Mouse (Mus musculus) MEL (cell line): ENCODE measurements around the gene Pinlyp. TPM values are rescaled to one million over a fixed set of nuclear protein-coding genes. Genes with fewer than 3 reads are reported as not detected.
A peak's percentile ranks its signal among the peaks of the same experiment; 100 is the strongest.

Source experiments
- DNase-seq: peaks from one replicate; pipeline ENCODE4 v3.0.0; 2011; ENCODE audit warnings: low read depth, low spot score
- H3K27ac ChIP-seq: 2 replicates; pipeline ENCODE4 v1.5.1; 2012; ENCODE audit warnings: low read depth, mild to moderate bottlenecking, control low read depth, low read length, moderate library complexity; ENCODE audit not compliant: control insufficient read depth
- H3K27me3 ChIP-seq, 2 experiments: fragments of 150-350 bp in 1 of 2; sonication (generic) in 1 of 2; 2 replicates each; pipeline ENCODE4 v1.6.1; 2012; ENCODE audit warnings: low read length in 2 of 2, mild to moderate bottlenecking in 2 of 2, improper control_type of control experiment in 1 of 2, moderate library complexity in 1 of 2; ENCODE audit not compliant: insufficient read depth in 2 of 2, control insufficient read depth in 1 of 2
- H3K36me3 ChIP-seq, 2 experiments: 2 replicates each; pipeline ENCODE4 v1.6.1; 2012 to 2014; ENCODE audit warnings: low read length in 2 of 2, improper control_type of control experiment in 1 of 2, inconsistent platforms in 1 of 2, mild to moderate bottlenecking in 1 of 2; ENCODE audit not compliant: insufficient read depth in 2 of 2, control insufficient read depth in 1 of 2
- H3K4me1 ChIP-seq, 2 experiments: fragments of 150-350 bp in 1 of 2; sonication (generic) in 1 of 2; 2 replicates each; pipeline ENCODE4 v1.6.1; 2012; ENCODE audit warnings: low read length in 2 of 2, improper control_type of control experiment in 1 of 2, mild to moderate bottlenecking in 1 of 2; ENCODE audit not compliant: insufficient read depth in 2 of 2, control insufficient read depth in 1 of 2
- H3K4me3 ChIP-seq, 2 experiments: fragments of 150-350 bp in 1 of 2; sonication (generic) in 1 of 2; 2 replicates each; pipeline ENCODE4 v1.5.1; 2012; ENCODE audit warnings: low read depth in 2 of 2, low read length in 2 of 2, mild to moderate bottlenecking in 2 of 2, moderate library complexity in 2 of 2, control low read depth in 1 of 2, improper control_type of control experiment in 1 of 2; ENCODE audit not compliant: control insufficient read depth in 1 of 2, insufficient read depth in 1 of 2
- H3K79me2 ChIP-seq: 2 replicates; pipeline ENCODE4 v1.6.1; 2012; ENCODE audit warnings: mild to moderate bottlenecking, low read length, moderate library complexity; ENCODE audit not compliant: control insufficient read depth, poor library complexity, insufficient read depth
- H3K9ac ChIP-seq: 2 replicates; pipeline ENCODE4 v1.6.1; 2012; ENCODE audit warnings: low read depth, mild to moderate bottlenecking, control low read depth, low read length, moderate library complexity; ENCODE audit not compliant: control insufficient read depth, poor library complexity, severe bottlenecking
- H3K9me3 ChIP-seq: fragments of 150-350 bp; sonication (generic); replicated peaks from 2 replicates; pipeline ENCODE4 v1.6.1; 2012; ENCODE audit warnings: mild to moderate bottlenecking, low read length, improper control_type of control experiment, moderate library complexity; ENCODE audit not compliant: insufficient read depth
- BHLHE40 ChIP-seq: IDR thresholded peaks from 2 replicates; pipeline ENCODE4 v1.6.1; 2012; ENCODE audit warnings: low read depth, mild to moderate bottlenecking, inconsistent platforms, low read length, improper control_type of control experiment, borderline replicate concordance
- CHD1 ChIP-seq: IDR thresholded peaks from 2 replicates; pipeline ENCODE4 v1.6.1; 2012; ENCODE audit warnings: low read depth, mild to moderate bottlenecking, inconsistent platforms, low read length, improper control_type of control experiment
- CHD2 ChIP-seq: IDR thresholded peaks from 2 replicates; pipeline ENCODE4 v1.6.1; 2011; ENCODE audit warnings: low read length, improper control_type of control experiment
- ELF1 ChIP-seq: IDR thresholded peaks from 2 replicates; pipeline ENCODE4 v1.6.1; 2014; ENCODE audit warnings: low read depth, mild to moderate bottlenecking, inconsistent platforms, low read length, improper control_type of control experiment, moderate library complexity
- HCFC1 ChIP-seq: IDR thresholded peaks from 2 replicates; pipeline ENCODE4 v1.6.1; 2012; ENCODE audit warnings: low read depth, mild to moderate bottlenecking, inconsistent platforms, low read length, improper control_type of control experiment, moderate library complexity
- JUND ChIP-seq: IDR thresholded peaks from 2 replicates; pipeline ENCODE4 v1.6.1; 2011; ENCODE audit warnings: low read depth, mild to moderate bottlenecking, improper control_type of control experiment, low read length
- MAFK ChIP-seq: IDR thresholded peaks from 2 replicates; pipeline ENCODE4 v1.6.1; 2011; ENCODE audit warnings: low read depth, mild to moderate bottlenecking, low read length, improper control_type of control experiment, borderline replicate concordance
- MAX ChIP-seq: IDR thresholded peaks from 2 replicates; pipeline ENCODE4 v1.6.1; 2011; ENCODE audit warnings: low read length, improper control_type of control experiment
- MAZ ChIP-seq: IDR thresholded peaks from 2 replicates; pipeline ENCODE4 v1.6.1; 2012; ENCODE audit warnings: low read depth, mild to moderate bottlenecking, inconsistent platforms, low read length, improper control_type of control experiment
- MEF2A ChIP-seq: IDR thresholded peaks from 2 replicates; pipeline ENCODE4 v1.6.1; 2014; ENCODE audit warnings: low read depth, mild to moderate bottlenecking, inconsistent platforms, low read length, improper control_type of control experiment; ENCODE audit not compliant: poor library complexity, insufficient replicate concordance, severe bottlenecking; ENCODE audit errors: extremely low read depth
- MXI1 ChIP-seq: IDR thresholded peaks from 2 replicates; pipeline ENCODE4 v1.6.1; 2011; ENCODE audit warnings: mild to moderate bottlenecking, low read depth, low read length, improper control_type of control experiment
- MYB ChIP-seq: IDR thresholded peaks from 2 replicates; pipeline ENCODE4 v1.6.1; 2011; ENCODE audit warnings: mild to moderate bottlenecking, low read depth, low read length, improper control_type of control experiment
- MYC ChIP-seq: IDR thresholded peaks from 2 replicates; pipeline ENCODE4 v1.6.1; 2011; ENCODE audit warnings: low read depth, mild to moderate bottlenecking, low read length, improper control_type of control experiment, moderate library complexity
- NELFE ChIP-seq: IDR thresholded peaks from 2 replicates; pipeline ENCODE4 v1.6.1; 2011; ENCODE audit warnings: low read depth, low read length, improper control_type of control experiment
- NRF1 ChIP-seq: IDR thresholded peaks from 2 replicates; pipeline ENCODE4 v1.6.1; 2014; ENCODE audit warnings: low read depth, mild to moderate bottlenecking, inconsistent platforms, low read length, improper control_type of control experiment, moderate library complexity; ENCODE audit not compliant: poor library complexity, insufficient read depth, severe bottlenecking
- POLR2A ChIP-seq, 2 experiments: IDR thresholded peaks; 2 replicates each; pipeline ENCODE4 v1.6.1; 2011 to 2012; ENCODE audit warnings: low read length in 2 of 2, mild to moderate bottlenecking in 2 of 2, control low read depth in 1 of 2, improper control_type of control experiment in 1 of 2, low read depth in 1 of 2, moderate library complexity in 1 of 2; ENCODE audit not compliant: control insufficient read depth in 1 of 2, insufficient read depth in 1 of 2, poor library complexity in 1 of 2
- POLR2AphosphoS2 ChIP-seq: IDR thresholded peaks from 2 replicates; pipeline ENCODE4 v1.6.1; 2011; ENCODE audit warnings: low read length, improper control_type of control experiment
- RCOR1 ChIP-seq: IDR thresholded peaks from 2 replicates; pipeline ENCODE4 v1.6.1; 2012; ENCODE audit warnings: low read depth, mild to moderate bottlenecking, inconsistent platforms, low read length, improper control_type of control experiment
- SIN3A ChIP-seq: IDR thresholded peaks from 2 replicates; pipeline ENCODE4 v1.6.1; 2012; ENCODE audit warnings: low read length, improper control_type of control experiment, inconsistent platforms
- TAL1 ChIP-seq: IDR thresholded peaks from 2 replicates; pipeline ENCODE4 v1.6.1; 2012; ENCODE audit warnings: mild to moderate bottlenecking, inconsistent platforms, low read length, moderate library complexity, mixed read lengths
- TBP ChIP-seq: IDR thresholded peaks from 2 replicates; pipeline ENCODE4 v1.8.0; 2011; ENCODE audit warnings: low read depth, low read length, improper control_type of control experiment
- TCF12 ChIP-seq: IDR thresholded peaks from 2 replicates; pipeline ENCODE4 v1.6.1; 2014; ENCODE audit warnings: low read depth, mild to moderate bottlenecking, inconsistent platforms, low read length, improper control_type of control experiment, moderate library complexity
- USF1 ChIP-seq: IDR thresholded peaks from 2 replicates; pipeline ENCODE4 v1.6.1; 2014; ENCODE audit warnings: low read depth, mild to moderate bottlenecking, inconsistent platforms, low read length, improper control_type of control experiment, moderate library complexity
- USF2 ChIP-seq, 2 experiments: IDR thresholded peaks; 2 replicates each; pipeline ENCODE4 v1.6.1; 2011 to 2012; ENCODE audit warnings: improper control_type of control experiment in 2 of 2, low read length in 2 of 2, borderline replicate concordance in 1 of 2, inconsistent platforms in 1 of 2, low read depth in 1 of 2, mild to moderate bottlenecking in 1 of 2; ENCODE audit not compliant: insufficient read depth in 1 of 2
- ZC3H11A ChIP-seq: IDR thresholded peaks from 2 replicates; pipeline ENCODE4 v1.6.1; 2012; ENCODE audit warnings: low read depth, mild to moderate bottlenecking, inconsistent platforms, low read length, improper control_type of control experiment
- ZMIZ1 ChIP-seq: IDR thresholded peaks from 2 replicates; pipeline ENCODE4 v1.6.1; 2012; ENCODE audit warnings: low read depth, mild to moderate bottlenecking, inconsistent platforms, low read length, improper control_type of control experiment, moderate library complexity
- polyA plus RNA-seq, 2 experiments: library from polyadenylated mRNA; stranded (reverse) in 1 of 2; unstranded in 1 of 2; fragments of >175 nt in 1 of 2; fragments of >200 nt in 1 of 2; gene quantifications; 2 replicates each; pipeline versions ENCODE4 v1.2.1 to v1.2.4; 2012; ENCODE audit warnings: low replicate concordance in 2 of 2, low read depth in 1 of 2; ENCODE audit not compliant: insufficient read length in 2 of 2, insufficient read depth in 1 of 2, missing spikeins in 1 of 2
- total RNA-seq: library from RNA; depleted of rRNA; stranded (reverse); fragments of 300-350 nt; gene quantifications from 2 replicates; pipeline ENCODE4 v1.2.3, GENCODE M21; 2012

Gene Pinlyp
- total and polyA plus RNA-seq, 3 experiments: not detected

GRCm38 (mm10) chr7:24594309-24594803 is 48.4 kb upstream of the Pinlyp start:
- Histone ChIP-seq H3K79me2 (peaks cover 5% of the 10 kb centered on the region), H3K4me1 (peaks cover 2 to 21% of the 10 kb centered on the region in 2 experiments; a peak in 3 of 4 replicates), H3K9me3 (no peaks in the 10 kb centered on the region), H3K36me3 (peaks cover 0 to 13% of the 10 kb centered on the region in 2 experiments; a peak in 2 of 4 replicates), H3K9ac (peak overlapping the region; percentile 76), H3K4me3 (peak overlapping the region; percentile 51 to 68), H3K27ac (no peak overlapping the region), H3K27me3 (no peaks in the 10 kb centered on the region)
- TF ChIP-seq MXI1 (no peak), NRF1 (no peak), CHD2 (no peak), BHLHE40 (no peak), JUND (no peak), MEF2A (no peak), MAZ (no peak), MYB (no peak), POLR2A (IDR thresholded peaks at IDR 0.05; ENCODE audit: control insufficient read depth in 1 of 2, insufficient read depth in 1 of 2, low read depth in 1 of 2, low read length in 2 of 2, poor library complexity in 1 of 2) (no peak), USF2 (IDR thresholded peaks at IDR 0.05; ENCODE audit: borderline replicate concordance in 1 of 2, insufficient read depth in 1 of 2, low read depth in 1 of 2, low read length in 2 of 2) (no peak)
- no peak for DNase-seq

- Histone ChIP-seq H3K36me3 (peaks cover 0 to 13% of the 10 kb centered on the region in 2 experiments; a peak in 2 of 4 replicates), H3K4me1 (peaks cover 2 to 21% of the 10 kb centered on the region in 2 experiments; a peak in 3 of 4 replicates), H3K4me3 (peak overlapping the region; percentile 51 to 68), H3K79me2 (peaks cover 5% of the 10 kb centered on the region), H3K27ac (peak overlapping the region; percentile 40), H3K9ac (peak overlapping the region; percentile 76), H3K9me3 (no peaks in the 10 kb centered on the region), H3K27me3 (no peaks in the 10 kb centered on the region)
- peak; percentile 85 for DNase-seq
- TF ChIP-seq CHD1 (no peak), MXI1 (no peak; the same call in 1 of the 2 replicates), MAX (peak; percentile 57; the same call in 1 of the 2 replicates), NRF1 (0 out of 2 replicates have a peak, but pooled peaks have one; percentile 18), POLR2AphosphoS2 (peak; percentile 74; the same call in 1 of the 2 replicates), TAL1 (no peak), TCF12 (peak; percentile 56; the same call in 1 of the 2 replicates), ZC3H11A (no peak), TBP (peak; percentile 66), USF2 (IDR thresholded peaks at IDR 0.05; ENCODE audit: borderline replicate concordance in 1 of 2, insufficient read depth in 1 of 2, low read depth in 1 of 2, low read length in 2 of 2) (no peak), POLR2A (IDR thresholded peaks at IDR 0.05; ENCODE audit: control insufficient read depth in 1 of 2, insufficient read depth in 1 of 2, low read depth in 1 of 2, low read length in 2 of 2, poor library complexity in 1 of 2) (peak; percentile 84 to 91), USF1 (no peak), ELF1 (peak; percentile 47; the same call in 1 of the 2 replicates), HCFC1 (peak; percentile 73), RCOR1 (no peak), MAFK (no peak), MYC (no peak), SIN3A (peak; percentile 77), ZMIZ1 (peak; percentile 41; the same call in 1 of the 2 replicates), NELFE (peak; percentile 67), BHLHE40 (no peak)
Measured at GRCm38 (mm10) chr7:24593621-24594308, 47.8 kb upstream of the Pinlyp start.
